8 mouse cellular contexts compared by ENCODE assay signal in the genomic region with DNA sequence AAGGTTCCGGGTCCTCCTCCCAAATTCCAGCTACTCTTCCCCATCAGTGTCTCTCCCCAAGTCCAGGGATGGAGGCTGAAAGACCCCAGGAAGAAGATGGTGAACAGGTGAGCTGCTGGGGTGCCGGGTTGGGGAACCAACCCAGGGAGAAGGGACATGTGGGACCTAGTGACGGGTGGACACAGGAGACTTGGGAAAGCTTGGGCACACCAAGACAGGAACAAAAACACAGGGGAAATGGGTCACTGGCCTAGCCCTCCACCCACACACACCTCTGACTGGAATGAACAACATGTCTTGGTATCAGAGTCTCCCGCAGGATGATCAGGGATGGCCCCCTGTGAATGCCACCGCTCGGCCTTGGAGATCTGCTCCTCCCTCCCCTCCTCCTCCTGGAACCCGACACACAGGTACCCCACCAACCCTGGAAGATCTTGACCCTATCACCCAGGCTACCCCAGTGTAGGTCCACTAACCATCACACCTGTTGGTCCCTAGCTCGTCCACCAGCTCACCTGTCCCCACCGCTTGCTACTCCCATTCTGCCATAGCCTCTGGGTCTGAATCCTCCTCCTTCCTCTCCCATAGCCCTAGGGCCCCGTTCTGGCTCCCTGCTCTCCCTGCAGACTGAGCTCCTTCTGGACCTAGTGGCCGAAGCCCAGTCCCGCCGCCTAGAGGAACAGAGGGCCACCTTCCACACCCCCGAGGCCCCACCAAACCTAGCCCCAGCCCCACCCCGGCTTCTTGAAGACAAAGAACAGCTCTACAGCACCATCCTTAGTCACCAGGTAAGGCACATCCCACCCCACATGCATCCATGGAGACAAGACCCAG. TPM values are rescaled to one million over a fixed set of nuclear protein-coding genes. Genes with fewer than 3 reads are reported as not detected.
DNase-seq lines count a peak whose midpoint lies in the region; ATAC-seq and TF ChIP-seq lines count a peak whose summit lies in the region.

No protein-coding gene starts in this region.

- H3K9me3 ChIP-seq in hindbrain, embryonic 15.5 days = no peaks in the 10 kb centered on the region
- no peaks in the 10 kb centered on the region for H3K9me3 ChIP-seq in midbrain, embryonic 14.5 days (ENCODE audit: control insufficient read depth, low read length)

- H3K4me2 ChIP-seq in hindbrain, embryonic 15.5 days = peak overlapping the region; percentile 89
- H3K4me2 ChIP-seq in midbrain, embryonic 14.5 days (ENCODE audit: low read length) = peak overlapping the region; percentile 97

- H3K27me3 ChIP-seq in hindbrain, embryonic 15.5 days = no peaks in the 10 kb centered on the region
- H3K27me3 ChIP-seq in midbrain, embryonic 14.5 days (ENCODE audit: control insufficient read depth, insufficient read depth, low read length) = no peaks in the 10 kb centered on the region

- WGBS in hindbrain, embryonic 15.5 days = 65% methylated on average over 15 of the region's 15 CpGs
- WGBS in midbrain, embryonic 14.5 days = 67% methylated on average over 15 of the region's 15 CpGs

- H3K9ac ChIP-seq in hindbrain, embryonic 15.5 days = no peak overlapping the region
- H3K9ac ChIP-seq in midbrain, embryonic 14.5 days (replicated peaks; ENCODE audit: low read length) = no peak overlapping the region

- TF ChIP-seq CTCF in layer of hippocampus, adult 2 months (conservative IDR thresholded peaks at IDR 0.05) = no peak
- no peak for TF ChIP-seq CTCF in cortical plate, adult 2 months (IDR thresholded peaks at IDR 0.05; ENCODE audit: extremely low read depth, insufficient read depth, low read length)

- no peak for TF ChIP-seq POLR2A in cortical plate, adult 2 months (IDR thresholded peaks at IDR 0.05; ENCODE audit: extremely low read depth, insufficient read depth, low read length)

- H3K27ac ChIP-seq in layer of hippocampus, adult 2 months = peak overlapping the region; percentile 99
- H3K27ac ChIP-seq in cortical plate, adult 2 months (ENCODE audit: insufficient read depth, low read length) = peak overlapping the region; percentile 53; the same call in 1 of the 2 replicates
- peak overlapping the region; percentile 98; the same call in 1 of the 2 replicates for H3K27ac ChIP-seq in hindbrain, embryonic 15.5 days (replicated peaks)
- peak overlapping the region; percentile 99; the same call in 1 of the 2 replicates for H3K27ac ChIP-seq in midbrain, embryonic 14.5 days (replicated peaks; ENCODE audit: low read depth, low read length)

- ATAC-seq in hindbrain, embryonic 15.5 days (ENCODE audit: low FRiP score, low read depth) = no peak
- ATAC-seq in midbrain, embryonic 14.5 days (ENCODE audit: low FRiP score, low TSS enrichment) = no peak
- ATAC-seq in megakaryocyte-erythroid progenitor cell, adult 5-6 weeks (replicated peaks; ENCODE audit: low FRiP score, low TSS enrichment, poor library complexity, severe bottlenecking) = no peak

- peaks cover 9% of the 10 kb centered on the region; the same call in 1 of the 2 replicates for H3K36me3 ChIP-seq in hindbrain, embryonic 15.5 days
- H3K36me3 ChIP-seq in midbrain, embryonic 14.5 days (ENCODE audit: control insufficient read depth, insufficient read depth, low read length) = peaks cover 11% of the 10 kb centered on the region

- no peak for DNase-seq in layer of hippocampus, adult 2 months (ENCODE audit: low spot score in 2 of 2)
- DNase-seq in layer of hippocampus, postnatal 25 days (ENCODE audit: extremely low spot score in 1 of 2, low spot score in 1 of 2) = no peak
- DNase-seq in midbrain, embryonic 14.5 days = no peak
- no peak for DNase-seq in urinary bladder, postnatal 14 days (ENCODE audit: low spot score)
- no peak for DNase-seq in frontal cortex, postnatal 36 days (ENCODE audit: low spot score in 2 of 2)

- H3K4me1 ChIP-seq in cortical plate, adult 2 months (ENCODE audit: control insufficient read depth, insufficient read depth, low read length) = peaks cover 5% of the 10 kb centered on the region
- peaks cover 77% of the 10 kb centered on the region for H3K4me1 ChIP-seq in hindbrain, embryonic 15.5 days (replicated peaks)
- H3K4me1 ChIP-seq in midbrain, embryonic 14.5 days (ENCODE audit: control insufficient read depth, insufficient read depth, low read length) = peaks cover 55% of the 10 kb centered on the region

- H3K4me3 ChIP-seq in layer of hippocampus, adult 2 months = no peak overlapping the region; the same call in 1 of the 2 replicates
- H3K4me3 ChIP-seq in cortical plate, adult 2 months (ENCODE audit: insufficient read depth, low read length) = no peak overlapping the region
- H3K4me3 ChIP-seq in hindbrain, embryonic 15.5 days = no peak overlapping the region
- no peak overlapping the region for H3K4me3 ChIP-seq in midbrain, embryonic 14.5 days (replicated peaks; ENCODE audit: low read depth, low read length)

RNA-seq across cellular contexts. Expression of gene Pbx2, which starts 0.7 kb away (rescaled TPM):
- 10 to 100 TPM; 66.9 to 69.5 TPM for total RNA-seq in layer of hippocampus, adult 2 months (2021)
- 10 to 100 TPM; 55.8 to 61.5 TPM for total RNA-seq in layer of hippocampus, postnatal 25 days (2021)
- 66.2 and 72.6 TPM in 2 replicates for polyA plus RNA-seq in cortical plate, adult 2 months (2012; rRNA removed)
- polyA plus RNA-seq in hindbrain, embryonic 15.5 days (2015; fragmentation: Nextera tagmentation; extraction: Ambion mirVana) = 8.9 TPM in 2 replicates
- polyA plus RNA-seq in midbrain, embryonic 14.5 days (2014; fragmentation: Nextera tagmentation; extraction: Ambion mirVana) = 12.8 and 13.5 TPM in 2 replicates
- 31.1 and 31.3 TPM in 2 replicates for total RNA-seq in megakaryocyte-erythroid progenitor cell, adult 5-6 weeks (2014; fragmentation: Nextera tagmentation)
- 23.2 and 31.1 TPM in 2 replicates for total RNA-seq in megakaryocyte-erythroid progenitor cell, adult 5-6 weeks (2017)

RNA-seq across cellular contexts. Expression of gene Gpsm3, which starts 0.8 kb away (rescaled TPM):
- total RNA-seq in layer of hippocampus, adult 2 months (2021) = 1 to 10 TPM; 2.4 to 2.5 TPM
- total RNA-seq in layer of hippocampus, postnatal 25 days (2021) = 1 to 10 TPM; 1.3 to 2.1 TPM
- polyA plus RNA-seq in cortical plate, adult 2 months (2012; rRNA removed) = 2.9 and 3.5 TPM in 2 replicates
- polyA plus RNA-seq in hindbrain, embryonic 15.5 days (2015; fragmentation: Nextera tagmentation; extraction: Ambion mirVana) = 4.1 TPM in 2 replicates
- polyA plus RNA-seq in midbrain, embryonic 14.5 days (2014; fragmentation: Nextera tagmentation; extraction: Ambion mirVana) = 2.3 and 4.3 TPM in 2 replicates
- total RNA-seq in megakaryocyte-erythroid progenitor cell, adult 5-6 weeks (2014; fragmentation: Nextera tagmentation) = 28.0 and 33.0 TPM in 2 replicates
- 7.8 and 11.2 TPM in 2 replicates for total RNA-seq in megakaryocyte-erythroid progenitor cell, adult 5-6 weeks (2017)

RNA-seq across cellular contexts. Expression of gene Ager, which starts 7.3 kb away (rescaled TPM):
- total RNA-seq in layer of hippocampus, adult 2 months (2021) = under 1 TPM; 0.79 to 0.83 TPM
- 1 to 10 TPM in 1 of 2 experiments, under 1 TPM in 1; 0.94 to 1.1 TPM for total RNA-seq in layer of hippocampus, postnatal 25 days (2021)
- polyA plus RNA-seq in cortical plate, adult 2 months (2012; rRNA removed) = 1.5 and 1.6 TPM in 2 replicates
- polyA plus RNA-seq in hindbrain, embryonic 15.5 days (2015; fragmentation: Nextera tagmentation; extraction: Ambion mirVana) = 1.8 TPM in 2 replicates
- 1.2 and 1.4 TPM in 2 replicates for polyA plus RNA-seq in midbrain, embryonic 14.5 days (2014; fragmentation: Nextera tagmentation; extraction: Ambion mirVana)
- total RNA-seq in megakaryocyte-erythroid progenitor cell, adult 5-6 weeks (2014; fragmentation: Nextera tagmentation) = 2.6 and 6.6 TPM in 2 replicates
- total RNA-seq in megakaryocyte-erythroid progenitor cell, adult 5-6 weeks (2017) = 0.57 TPM in 1 of 2 replicates, not detected in the other

RNA-seq across cellular contexts. Expression of gene Rnf5, which starts 13.1 kb away (rescaled TPM):
- 10 to 100 TPM; 72.1 to 80.3 TPM for total RNA-seq in layer of hippocampus, adult 2 months (2021)
- total RNA-seq in layer of hippocampus, postnatal 25 days (2021) = 10 to 100 TPM; 81.0 to 85.5 TPM
- polyA plus RNA-seq in cortical plate, adult 2 months (2012; rRNA removed) = 125 and 130 TPM in 2 replicates
- polyA plus RNA-seq in hindbrain, embryonic 15.5 days (2015; fragmentation: Nextera tagmentation; extraction: Ambion mirVana) = 270 and 283 TPM in 2 replicates
- 223 and 269 TPM in 2 replicates for polyA plus RNA-seq in midbrain, embryonic 14.5 days (2014; fragmentation: Nextera tagmentation; extraction: Ambion mirVana)
- total RNA-seq in megakaryocyte-erythroid progenitor cell, adult 5-6 weeks (2014; fragmentation: Nextera tagmentation) = 46.9 and 66.2 TPM in 2 replicates
- total RNA-seq in megakaryocyte-erythroid progenitor cell, adult 5-6 weeks (2017) = 13.4 and 20.0 TPM in 2 replicates

RNA-seq across cellular contexts. Expression of gene Agpat1, which starts 13.7 kb away (rescaled TPM):
- 100 to 1,000 TPM; 153 to 160 TPM for total RNA-seq in layer of hippocampus, adult 2 months (2021)
- 100 to 1,000 TPM; 170 to 172 TPM for total RNA-seq in layer of hippocampus, postnatal 25 days (2021)
- polyA plus RNA-seq in cortical plate, adult 2 months (2012; rRNA removed) = 225 and 236 TPM in 2 replicates
- polyA plus RNA-seq in hindbrain, embryonic 15.5 days (2015; fragmentation: Nextera tagmentation; extraction: Ambion mirVana) = 123 and 142 TPM in 2 replicates
- polyA plus RNA-seq in midbrain, embryonic 14.5 days (2014; fragmentation: Nextera tagmentation; extraction: Ambion mirVana) = 122 and 123 TPM in 2 replicates
- total RNA-seq in megakaryocyte-erythroid progenitor cell, adult 5-6 weeks (2014; fragmentation: Nextera tagmentation) = 76.3 and 104 TPM in 2 replicates
- total RNA-seq in megakaryocyte-erythroid progenitor cell, adult 5-6 weeks (2017) = 19.0 and 51.2 TPM in 2 replicates
